Mouse (Mus musculus): ENCODE results near the gene AW146154.
"Not testable (repeated sequence)": the region's sequence is repeated elsewhere in the genome, so short reads cannot be mapped to it uniquely, and the experiment has no call there.

The AW146154 gene

GRCm38 (mm10) chr7:41499389-41500049, at the start of gene AW146154, which contains the start of gene Gm20449:
TSS of gene AW146154 (minus strand) at chr7:41499890.
TSS of gene Gm20449 (minus strand) at chr7:41499417.
- peak; percentile 99 for DNase-seq (ENCODE audit: low spot score in 2 of 2)

- DNase-seq (ENCODE audit: low spot score in 2 of 2) = no peak
These were observed 13.0 kb upstream of the AW146154 start for GRCm38 (mm10) chr7:41512672-41513071.

- no peak for DNase-seq (ENCODE audit: low spot score in 2 of 2)
These were observed 12.5 kb upstream of the AW146154 start for GRCm38 (mm10) chr7:41512207-41512606.

GRCm38 (mm10) chr7:41502402-41502801, 2.7 kb upstream of the AW146154 start:
- no peak for DNase-seq (ENCODE audit: low spot score in 2 of 2)

GRCm38 (mm10) chr7:41500151-41500934, 653 bp upstream of the AW146154 start:
- peak; percentile 70 to 71 for DNase-seq (ENCODE audit: low spot score in 2 of 2)

GRCm38 (mm10) chr7:41499018-41499388, 687 bp downstream of the AW146154 start:
- DNase-seq (ENCODE audit: low spot score in 2 of 2) = not testable (repeated sequence)

- not testable (repeated sequence) for DNase-seq (ENCODE audit: low spot score in 2 of 2)
These were observed 1.2 kb downstream of the AW146154 start for GRCm38 (mm10) chr7:41498464-41498863.

GRCm38 (mm10) chr7:41497871-41498270, 1.8 kb downstream of the AW146154 start:
- DNase-seq (ENCODE audit: low spot score in 2 of 2) = no peak

- no peak for DNase-seq (ENCODE audit: low spot score in 2 of 2)
These were observed 47.8 kb downstream of the AW146154 start for GRCm38 (mm10) chr7:41451864-41452263.

GRCm38 (mm10) chr7:41448596-41448995, 51.1 kb downstream of the AW146154 start, which contains the start of gene Vmn2r57:
TSS of gene Vmn2r57 (minus strand) at chr7:41448696.
- DNase-seq (ENCODE audit: low spot score in 2 of 2) = not testable (repeated sequence)

Measured in heart, adult 9 months (tissue).